Mouse (Mus musculus) MEL (cell line): ENCODE data around the gene Ccdc22. TPM values are rescaled to one million over a fixed set of nuclear protein-coding genes. Genes with fewer than 3 reads are reported as not detected.

Source experiments
- DNase-seq: peaks from one replicate; pipeline ENCODE4 v3.0.0; 2011; ENCODE audit warnings: low read depth, low spot score
- H3K27ac ChIP-seq: 2 replicates; pipeline ENCODE4 v1.5.1; 2012; ENCODE audit warnings: low read depth, mild to moderate bottlenecking, control low read depth, low read length, moderate library complexity; ENCODE audit not compliant: control insufficient read depth
- H3K27me3 ChIP-seq, 2 experiments: fragments of 150-350 bp in 1 of 2; sonication (generic) in 1 of 2; 2 replicates each; pipeline ENCODE4 v1.6.1; 2012; ENCODE audit warnings: low read length in 2 of 2, mild to moderate bottlenecking in 2 of 2, improper control_type of control experiment in 1 of 2, moderate library complexity in 1 of 2; ENCODE audit not compliant: insufficient read depth in 2 of 2, control insufficient read depth in 1 of 2
- H3K36me3 ChIP-seq, 2 experiments: 2 replicates each; pipeline ENCODE4 v1.6.1; 2012 to 2014; ENCODE audit warnings: low read length in 2 of 2, improper control_type of control experiment in 1 of 2, inconsistent platforms in 1 of 2, mild to moderate bottlenecking in 1 of 2; ENCODE audit not compliant: insufficient read depth in 2 of 2, control insufficient read depth in 1 of 2
- H3K4me1 ChIP-seq, 2 experiments: fragments of 150-350 bp in 1 of 2; sonication (generic) in 1 of 2; 2 replicates each; pipeline ENCODE4 v1.6.1; 2012; ENCODE audit warnings: low read length in 2 of 2, improper control_type of control experiment in 1 of 2, mild to moderate bottlenecking in 1 of 2; ENCODE audit not compliant: insufficient read depth in 2 of 2, control insufficient read depth in 1 of 2
- H3K4me3 ChIP-seq, 2 experiments: fragments of 150-350 bp in 1 of 2; sonication (generic) in 1 of 2; 2 replicates each; pipeline ENCODE4 v1.5.1; 2012; ENCODE audit warnings: low read depth in 2 of 2, low read length in 2 of 2, mild to moderate bottlenecking in 2 of 2, moderate library complexity in 2 of 2, control low read depth in 1 of 2, improper control_type of control experiment in 1 of 2; ENCODE audit not compliant: control insufficient read depth in 1 of 2, insufficient read depth in 1 of 2
- H3K79me2 ChIP-seq: 2 replicates; pipeline ENCODE4 v1.6.1; 2012; ENCODE audit warnings: mild to moderate bottlenecking, low read length, moderate library complexity; ENCODE audit not compliant: control insufficient read depth, poor library complexity, insufficient read depth
- H3K9ac ChIP-seq: 2 replicates; pipeline ENCODE4 v1.6.1; 2012; ENCODE audit warnings: low read depth, mild to moderate bottlenecking, control low read depth, low read length, moderate library complexity; ENCODE audit not compliant: control insufficient read depth, poor library complexity, severe bottlenecking
- H3K9me3 ChIP-seq: fragments of 150-350 bp; sonication (generic); replicated peaks from 2 replicates; pipeline ENCODE4 v1.6.1; 2012; ENCODE audit warnings: mild to moderate bottlenecking, low read length, improper control_type of control experiment, moderate library complexity; ENCODE audit not compliant: insufficient read depth
- BHLHE40 ChIP-seq: IDR thresholded peaks from 2 replicates; pipeline ENCODE4 v1.6.1; 2012; ENCODE audit warnings: low read depth, mild to moderate bottlenecking, inconsistent platforms, low read length, improper control_type of control experiment, borderline replicate concordance
- CHD1 ChIP-seq: IDR thresholded peaks from 2 replicates; pipeline ENCODE4 v1.6.1; 2012; ENCODE audit warnings: low read depth, mild to moderate bottlenecking, inconsistent platforms, low read length, improper control_type of control experiment
- CTCF ChIP-seq, 3 experiments: IDR thresholded peaks in 2 of 3; conservative IDR thresholded peaks in 1 of 3; 2 replicates each; pipeline ENCODE4 v1.5.1; 2011 to 2012; ENCODE audit warnings: low read length in 3 of 3, low read depth in 2 of 3, mild to moderate bottlenecking in 2 of 3, improper control_type of control experiment in 1 of 3, inconsistent platforms in 1 of 3, mixed read lengths in 1 of 3, moderate library complexity in 1 of 3; ENCODE audit not compliant: control insufficient read depth in 1 of 3, insufficient read depth in 1 of 3, poor library complexity in 1 of 3, severe bottlenecking in 1 of 3
- E2F4 ChIP-seq: IDR thresholded peaks from 2 replicates; pipeline ENCODE4 v1.6.1; 2011; ENCODE audit warnings: low read depth, low read length, improper control_type of control experiment, borderline replicate concordance
- ELF1 ChIP-seq: IDR thresholded peaks from 2 replicates; pipeline ENCODE4 v1.6.1; 2014; ENCODE audit warnings: low read depth, mild to moderate bottlenecking, inconsistent platforms, low read length, improper control_type of control experiment, moderate library complexity
- ETS1 ChIP-seq: IDR thresholded peaks from 2 replicates; pipeline ENCODE4 v1.6.1; 2012; ENCODE audit warnings: low read depth, mild to moderate bottlenecking, inconsistent platforms, low read length, improper control_type of control experiment, moderate library complexity
- GABPA ChIP-seq: IDR thresholded peaks from 2 replicates; pipeline ENCODE4 v1.6.1; 2012; ENCODE audit warnings: low read depth, mild to moderate bottlenecking, inconsistent platforms, low read length, improper control_type of control experiment, moderate library complexity
- GATA1 ChIP-seq: IDR thresholded peaks from 2 replicates; pipeline ENCODE4 v1.6.1; 2011; ENCODE audit warnings: low read depth, low read length, improper control_type of control experiment
- JUND ChIP-seq: IDR thresholded peaks from 2 replicates; pipeline ENCODE4 v1.6.1; 2011; ENCODE audit warnings: low read depth, mild to moderate bottlenecking, improper control_type of control experiment, low read length
- KAT2A ChIP-seq: conservative IDR thresholded peaks from 2 replicates; pipeline ENCODE4 v1.6.1; 2012; ENCODE audit warnings: low read depth, low read length, improper control_type of control experiment, inconsistent platforms
- MAX ChIP-seq: IDR thresholded peaks from 2 replicates; pipeline ENCODE4 v1.6.1; 2011; ENCODE audit warnings: low read length, improper control_type of control experiment
- MEF2A ChIP-seq: IDR thresholded peaks from 2 replicates; pipeline ENCODE4 v1.6.1; 2014; ENCODE audit warnings: low read depth, mild to moderate bottlenecking, inconsistent platforms, low read length, improper control_type of control experiment; ENCODE audit not compliant: poor library complexity, insufficient replicate concordance, severe bottlenecking; ENCODE audit errors: extremely low read depth
- MYB ChIP-seq: IDR thresholded peaks from 2 replicates; pipeline ENCODE4 v1.6.1; 2011; ENCODE audit warnings: mild to moderate bottlenecking, low read depth, low read length, improper control_type of control experiment
- MYC ChIP-seq: IDR thresholded peaks from 2 replicates; pipeline ENCODE4 v1.6.1; 2011; ENCODE audit warnings: low read depth, mild to moderate bottlenecking, low read length, improper control_type of control experiment, moderate library complexity
- NELFE ChIP-seq: IDR thresholded peaks from 2 replicates; pipeline ENCODE4 v1.6.1; 2011; ENCODE audit warnings: low read depth, low read length, improper control_type of control experiment
- POLR2A ChIP-seq, 2 experiments: IDR thresholded peaks; 2 replicates each; pipeline ENCODE4 v1.6.1; 2011 to 2012; ENCODE audit warnings: low read length in 2 of 2, mild to moderate bottlenecking in 2 of 2, control low read depth in 1 of 2, improper control_type of control experiment in 1 of 2, low read depth in 1 of 2, moderate library complexity in 1 of 2; ENCODE audit not compliant: control insufficient read depth in 1 of 2, insufficient read depth in 1 of 2, poor library complexity in 1 of 2
- POLR2AphosphoS5 ChIP-seq: IDR thresholded peaks from 2 replicates; pipeline ENCODE4 v1.6.1; 2012; ENCODE audit warnings: low read depth, borderline replicate concordance, mild to moderate bottlenecking, inconsistent platforms, low read length, moderate library complexity, mixed read lengths
- SIN3A ChIP-seq: IDR thresholded peaks from 2 replicates; pipeline ENCODE4 v1.6.1; 2012; ENCODE audit warnings: low read length, improper control_type of control experiment, inconsistent platforms
- TAL1 ChIP-seq: IDR thresholded peaks from 2 replicates; pipeline ENCODE4 v1.6.1; 2012; ENCODE audit warnings: mild to moderate bottlenecking, inconsistent platforms, low read length, moderate library complexity, mixed read lengths
- TBP ChIP-seq: IDR thresholded peaks from 2 replicates; pipeline ENCODE4 v1.8.0; 2011; ENCODE audit warnings: low read depth, low read length, improper control_type of control experiment
- TCF12 ChIP-seq: IDR thresholded peaks from 2 replicates; pipeline ENCODE4 v1.6.1; 2014; ENCODE audit warnings: low read depth, mild to moderate bottlenecking, inconsistent platforms, low read length, improper control_type of control experiment, moderate library complexity
- USF1 ChIP-seq: IDR thresholded peaks from 2 replicates; pipeline ENCODE4 v1.6.1; 2014; ENCODE audit warnings: low read depth, mild to moderate bottlenecking, inconsistent platforms, low read length, improper control_type of control experiment, moderate library complexity
- USF2 ChIP-seq, 2 experiments: IDR thresholded peaks; 2 replicates each; pipeline ENCODE4 v1.6.1; 2011 to 2012; ENCODE audit warnings: improper control_type of control experiment in 2 of 2, low read length in 2 of 2, borderline replicate concordance in 1 of 2, inconsistent platforms in 1 of 2, low read depth in 1 of 2, mild to moderate bottlenecking in 1 of 2; ENCODE audit not compliant: insufficient read depth in 1 of 2
- ZC3H11A ChIP-seq: IDR thresholded peaks from 2 replicates; pipeline ENCODE4 v1.6.1; 2012; ENCODE audit warnings: low read depth, mild to moderate bottlenecking, inconsistent platforms, low read length, improper control_type of control experiment
- polyA plus RNA-seq, 2 experiments: library from polyadenylated mRNA; stranded (reverse) in 1 of 2; unstranded in 1 of 2; fragments of >175 nt in 1 of 2; fragments of >200 nt in 1 of 2; gene quantifications; 2 replicates each; pipeline versions ENCODE4 v1.2.1 to v1.2.4; 2012; ENCODE audit warnings: low replicate concordance in 2 of 2, low read depth in 1 of 2; ENCODE audit not compliant: insufficient read length in 2 of 2, insufficient read depth in 1 of 2, missing spikeins in 1 of 2
- total RNA-seq: library from RNA; depleted of rRNA; stranded (reverse); fragments of 300-350 nt; gene quantifications from 2 replicates; pipeline ENCODE4 v1.2.3, GENCODE M21; 2012

The Ccdc22 gene
- total and polyA plus RNA-seq, 3 experiments = 36.1 to 37.9 TPM; not detected in 1

DNA sequence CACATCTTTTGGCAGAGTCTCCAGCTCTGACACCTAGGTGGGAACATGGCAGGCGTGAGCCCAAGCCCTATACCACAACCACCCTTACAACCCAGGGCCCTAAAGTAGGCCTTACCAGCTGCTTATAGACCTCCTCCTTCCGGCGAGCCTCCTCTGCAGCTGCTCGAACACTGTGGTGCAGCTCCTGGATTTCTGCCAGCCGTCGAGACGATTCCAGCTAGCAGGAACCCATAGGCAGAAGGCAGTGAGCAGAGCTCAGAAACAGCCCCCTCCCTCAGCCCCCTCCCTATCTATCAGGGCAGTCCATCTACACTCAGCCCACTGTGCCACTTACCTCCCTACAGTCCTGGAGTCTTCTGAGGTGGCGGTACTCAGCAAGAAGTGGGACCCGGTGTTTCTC, 9.9 kb downstream of the Ccdc22 start:
- no peak overlapping the region for H3K9ac ChIP-seq
- TF ChIP-seq MAX (no peak), E2F4 (no peak), GABPA (no peak)
- H3K4me1 ChIP-seq = no peaks in the 10 kb centered on the region
- no peaks in the 10 kb centered on the region for H3K27me3 ChIP-seq
- no peak overlapping the region for H3K27ac ChIP-seq
- H3K79me2 ChIP-seq = no peaks in the 10 kb centered on the region
- DNase-seq = no peak
- no peaks in the 10 kb centered on the region for H3K9me3 ChIP-seq
- no peak overlapping the region for H3K4me3 ChIP-seq
- peaks cover 0 to 4% of the 10 kb centered on the region in 2 experiments; a peak in 1 of 4 replicates for H3K36me3 ChIP-seq

DNA sequence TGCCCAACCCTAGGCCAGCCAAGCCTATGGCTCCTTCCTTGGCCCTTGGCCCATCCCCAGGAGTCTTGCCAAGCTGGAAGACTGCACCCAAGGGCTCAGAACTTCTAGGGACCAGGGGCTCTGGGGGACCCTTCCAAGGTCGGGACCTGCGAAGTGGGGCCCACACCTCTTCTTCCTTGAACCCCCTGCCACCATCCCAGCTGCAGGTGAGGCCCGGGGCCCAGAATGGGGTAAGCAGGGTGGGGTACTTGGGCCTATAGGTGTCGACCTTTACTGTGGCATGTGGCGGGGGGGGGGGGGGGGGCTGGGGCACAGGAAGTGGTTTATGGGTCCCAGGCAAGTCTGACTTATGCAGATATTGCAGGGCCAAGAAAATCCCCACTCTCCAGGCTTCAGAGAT, 19.0 kb downstream of the Ccdc22 start:
- no peaks in the 10 kb centered on the region for H3K79me2 ChIP-seq
- H3K9me3 ChIP-seq = no peaks in the 10 kb centered on the region
- H3K27me3 ChIP-seq = no peaks in the 10 kb centered on the region
- no peak for DNase-seq
- no peaks in the 10 kb centered on the region for H3K4me1 ChIP-seq
- no peak overlapping the region for H3K27ac ChIP-seq
- H3K4me3 ChIP-seq = no peak overlapping the region
- H3K36me3 ChIP-seq = no peaks in the 10 kb centered on the region; a peak in 1 of 4 replicates
- no peak for TF ChIP-seq MYC
- TF ChIP-seq MEF2A = no peak
- no peak for TF ChIP-seq GABPA
- TF ChIP-seq TAL1 = no peak
- TF ChIP-seq SIN3A = no peak
- TF ChIP-seq E2F4 = no peak
- TF ChIP-seq USF1 = no peak
- no peak for TF ChIP-seq ELF1
- no peak overlapping the region for H3K9ac ChIP-seq

DNA sequence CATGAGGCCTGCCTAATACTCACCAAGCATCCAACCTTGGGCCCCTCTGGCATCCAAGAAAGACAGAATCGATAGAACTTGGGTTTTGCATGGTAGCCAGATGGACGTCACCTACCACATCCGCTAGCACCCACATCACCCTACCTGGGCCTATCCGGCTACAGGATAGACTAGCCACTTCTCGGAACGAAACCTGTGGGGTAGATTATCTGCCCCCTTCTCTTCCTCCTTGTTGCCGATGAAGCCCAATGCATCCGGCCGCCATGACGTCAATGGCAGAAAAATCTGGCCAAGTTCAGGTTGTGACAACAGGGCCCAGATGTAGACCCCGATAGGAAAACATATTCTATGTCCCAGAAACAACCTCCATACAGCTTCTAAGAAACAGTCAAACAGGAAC, 21.4 kb downstream of the Ccdc22 start:
- no peaks in the 10 kb centered on the region for H3K4me1 ChIP-seq
- H3K27ac ChIP-seq = no peak overlapping the region
- H3K27me3 ChIP-seq = no peaks in the 10 kb centered on the region
- no peaks in the 10 kb centered on the region for H3K79me2 ChIP-seq
- no peak overlapping the region for H3K9ac ChIP-seq
- H3K4me3 ChIP-seq = no peak overlapping the region
- H3K9me3 ChIP-seq = no peaks in the 10 kb centered on the region
- TF ChIP-seq CTCF (IDR thresholded peaks at IDR 0.05 in 2 of 3, conservative IDR thresholded peaks at IDR 0.05 in 1 of 3; ENCODE audit: control insufficient read depth in 1 of 3, insufficient read depth in 1 of 3, low read depth in 2 of 3, low read length in 3 of 3, poor library complexity in 1 of 3, severe bottlenecking in 1 of 3) = no peak
- TF ChIP-seq NELFE = no peak
- TF ChIP-seq USF1 = no peak
- TF ChIP-seq POLR2AphosphoS5 = no peak
- no peak for TF ChIP-seq TAL1
- no peak for TF ChIP-seq TBP
- TF ChIP-seq JUND = no peak
- TF ChIP-seq TCF12 = no peak
- no peak for TF ChIP-seq KAT2A
- TF ChIP-seq BHLHE40 = no peak
- no peak for TF ChIP-seq ZC3H11A
- TF ChIP-seq MEF2A = no peak
- TF ChIP-seq CHD1 = no peak
- TF ChIP-seq ETS1 = no peak
- TF ChIP-seq GATA1 = no peak
- TF ChIP-seq USF2 (IDR thresholded peaks at IDR 0.05; ENCODE audit: borderline replicate concordance in 1 of 2, insufficient read depth in 1 of 2, low read depth in 1 of 2, low read length in 2 of 2) = no peak
- no peak for TF ChIP-seq MYB
- TF ChIP-seq POLR2A (IDR thresholded peaks at IDR 0.05; ENCODE audit: control insufficient read depth in 1 of 2, insufficient read depth in 1 of 2, low read depth in 1 of 2, low read length in 2 of 2, poor library complexity in 1 of 2) = no peak
- no peak for TF ChIP-seq ELF1
- TF ChIP-seq, all 39 proteins: peak for 0
- DNase-seq = no peak
- no peaks in the 10 kb centered on the region for H3K36me3 ChIP-seq
